Mouse (Mus musculus): ENCODE results near the gene Irs1.

Gene Irs1

DNA sequence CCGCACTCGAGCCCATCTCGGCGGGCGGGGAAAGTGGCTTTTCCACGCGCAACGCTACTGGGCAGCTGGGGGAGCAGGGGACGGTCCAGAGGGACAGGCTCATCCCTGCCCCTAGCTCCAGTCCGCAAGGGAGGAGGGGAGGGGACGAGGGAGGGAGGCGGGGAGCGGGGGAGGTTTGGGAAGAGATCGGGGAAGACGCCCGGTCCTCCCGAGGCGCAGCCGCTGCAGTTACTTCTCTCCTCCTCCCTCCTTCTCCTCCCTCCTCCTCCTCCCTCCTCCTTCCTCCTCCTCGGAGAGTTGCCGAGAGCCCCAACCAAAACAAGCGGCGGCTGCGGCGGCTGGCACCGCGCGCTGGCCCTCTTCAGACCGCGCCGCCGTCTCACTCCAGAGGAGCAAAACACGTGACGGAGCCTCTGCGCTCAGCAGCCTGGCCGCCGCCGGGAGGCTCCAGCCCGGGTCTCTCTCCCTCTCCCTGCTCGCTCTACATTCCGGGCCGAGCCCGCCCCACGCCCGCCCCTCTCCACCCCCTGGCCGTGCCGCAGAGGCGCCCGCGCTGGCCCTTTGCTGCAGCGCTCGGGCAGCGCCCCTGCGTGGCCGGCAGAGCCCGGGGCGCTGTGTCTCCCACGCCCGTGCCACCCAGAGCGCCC lies at the start of gene Irs1:
Gene Irs1 (minus strand): TSS at position 266 of the 647 bp plus-strand sequence.
- DNase-seq, result peak; percentile 84 to 95

DNA sequence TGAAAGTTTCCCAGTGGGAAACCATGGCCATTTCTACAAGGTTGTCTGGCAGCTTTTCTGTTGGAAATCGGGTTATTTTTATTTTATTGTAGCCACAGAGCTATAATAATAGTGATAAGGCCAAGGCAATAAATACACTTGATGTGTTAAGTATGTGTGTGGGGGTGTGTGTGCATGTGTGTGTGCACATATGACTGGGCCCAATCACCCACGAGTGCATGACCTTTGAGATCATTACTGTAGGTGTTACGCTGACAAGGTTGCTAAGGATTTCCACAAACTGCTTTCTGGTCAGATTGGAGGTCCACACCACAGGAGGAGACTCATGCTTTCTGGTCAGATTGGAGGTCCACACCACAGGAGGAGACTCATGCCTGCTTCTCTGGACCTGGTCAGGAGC lies 43.3 kb upstream of the Irs1 start:
- DNase-seq, result no peak

DNA sequence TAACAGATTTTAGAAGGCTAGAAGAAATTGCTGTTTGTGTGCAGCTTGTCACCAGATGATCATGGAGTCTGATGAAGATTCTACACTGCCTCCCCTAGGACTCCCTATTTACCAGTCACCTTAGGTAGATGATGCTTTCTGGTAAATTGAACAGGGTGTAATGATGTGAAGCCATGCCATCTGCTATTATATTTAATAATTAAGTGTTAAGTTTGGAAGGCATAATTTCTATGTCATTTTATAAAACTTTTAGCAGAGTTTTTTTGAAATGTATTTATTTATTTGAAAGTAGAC lies 38.7 kb upstream of the Irs1 start:
- DNase-seq, result no peak

DNA sequence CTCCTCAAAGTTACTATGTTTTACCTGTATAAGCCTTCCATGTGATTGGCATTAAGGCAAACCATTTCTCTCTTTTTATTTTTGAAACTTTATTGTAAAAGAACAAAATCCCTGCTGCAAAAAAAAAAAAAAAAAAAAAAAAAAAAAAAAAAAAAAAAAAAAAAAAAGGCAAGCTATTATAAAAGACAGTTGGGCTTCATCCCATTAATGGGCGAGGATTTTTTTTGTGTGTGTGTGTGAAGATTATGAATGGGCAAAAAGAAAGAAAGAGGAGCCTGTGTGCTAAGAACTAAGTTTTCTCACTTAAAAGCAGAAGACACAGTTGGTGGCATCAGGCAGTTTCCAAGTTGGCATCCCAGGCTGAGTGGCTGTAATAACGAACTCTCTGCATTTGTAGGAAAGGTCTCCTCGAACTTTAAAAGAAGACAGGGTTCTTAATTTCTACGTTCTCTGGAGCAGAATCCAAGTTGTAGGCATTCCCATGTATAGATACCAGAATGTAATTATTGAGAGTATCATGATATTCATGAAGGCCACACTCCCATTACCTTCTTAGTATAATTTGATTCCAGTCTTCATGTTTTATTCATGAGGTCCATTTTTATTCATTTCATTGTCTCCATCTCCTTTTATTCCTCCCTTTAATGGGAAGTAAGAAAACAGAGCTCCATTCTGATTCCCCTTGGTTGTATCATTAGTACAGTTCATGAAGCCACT lies 38.2 kb upstream of the Irs1 start:
- DNase-seq, result no peak

DNA sequence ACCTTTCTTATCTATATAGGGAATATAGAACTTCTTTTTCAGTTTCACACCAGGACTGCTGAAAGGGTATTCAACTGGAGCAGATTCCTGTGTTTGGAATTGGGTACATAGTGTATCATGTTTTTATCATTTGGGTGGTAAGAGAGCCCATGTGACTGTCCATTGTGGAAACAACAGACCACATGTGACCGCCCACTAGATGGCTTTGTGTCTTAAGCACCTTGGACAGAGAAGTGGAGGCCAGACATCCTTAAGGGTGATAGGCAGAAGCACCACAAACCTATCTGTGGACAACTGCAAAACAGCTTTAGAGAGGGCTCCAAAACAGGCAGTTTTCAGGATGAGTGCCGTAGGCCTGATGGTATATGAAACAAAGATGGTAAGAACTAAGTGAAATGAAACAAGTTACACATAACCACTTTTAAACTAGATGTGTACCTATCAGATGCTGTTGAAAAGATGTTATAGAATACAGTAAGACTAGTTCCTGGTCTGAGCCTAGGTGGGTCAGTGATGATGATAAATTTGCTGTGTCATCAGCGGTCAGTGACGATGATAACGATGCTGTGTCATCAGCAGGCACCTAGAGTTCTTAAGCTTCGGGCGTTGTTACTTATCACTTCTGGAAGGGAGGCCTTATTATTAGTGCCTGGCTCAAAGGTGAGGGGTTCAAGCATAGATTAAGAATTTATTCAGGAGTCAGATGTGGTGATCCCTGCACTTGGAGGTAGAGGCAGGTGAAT lies 37.0 kb upstream of the Irs1 start:
- no peak for DNase-seq

DNA sequence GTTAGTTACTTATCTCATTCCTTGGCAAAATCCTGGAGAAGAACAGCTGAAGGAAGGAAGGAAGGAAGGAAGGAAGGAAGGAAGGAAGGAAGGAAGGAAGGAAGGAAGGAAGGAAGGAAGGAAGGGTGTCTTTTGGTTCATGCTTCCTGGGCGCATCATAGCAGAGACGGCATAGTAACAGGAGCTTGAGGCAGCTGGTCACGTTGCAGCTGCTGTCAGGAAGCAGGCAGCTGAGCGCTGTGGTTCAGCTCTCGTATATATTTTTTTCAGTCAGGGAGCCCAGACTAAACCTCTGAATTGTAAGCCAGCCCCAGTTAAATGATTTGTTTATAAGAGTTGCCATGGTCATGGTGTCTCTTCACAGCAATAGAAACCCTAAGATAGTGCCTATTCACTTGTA lies 34.9 kb upstream of the Irs1 start:
- DNase-seq, result no peak

DNA sequence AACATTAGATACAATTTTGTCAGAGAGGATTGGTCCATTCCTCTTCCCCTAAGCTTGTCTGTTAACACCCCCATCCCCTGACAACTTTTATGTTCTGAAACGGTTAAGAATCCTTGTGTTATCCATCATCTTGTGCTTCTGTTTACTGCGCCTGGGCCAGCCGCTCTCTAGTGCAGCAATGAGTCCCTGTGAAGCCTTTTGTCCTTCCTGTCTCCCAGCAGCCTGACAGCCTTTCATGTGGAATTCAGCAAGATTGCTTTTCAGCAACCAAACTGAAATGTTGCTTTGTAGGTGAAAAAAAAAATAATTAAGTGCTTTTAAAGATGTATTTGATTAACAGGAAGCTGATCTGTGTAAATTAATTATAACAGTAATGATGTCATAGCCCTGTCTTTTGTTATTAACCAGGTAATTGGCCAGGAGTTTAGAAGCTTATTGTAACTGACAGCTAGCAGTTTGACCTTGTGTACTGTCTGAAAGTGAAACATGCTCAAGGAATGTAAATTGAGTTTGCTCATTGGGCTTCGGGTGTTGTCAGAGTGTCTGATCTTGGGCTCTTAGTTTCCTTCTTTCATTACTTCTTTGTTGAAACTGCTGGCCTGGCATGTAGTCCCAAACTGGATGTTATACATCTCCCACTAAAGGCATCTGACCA lies 33.0 kb upstream of the Irs1 start:
- DNase-seq, result no peak

DNA sequence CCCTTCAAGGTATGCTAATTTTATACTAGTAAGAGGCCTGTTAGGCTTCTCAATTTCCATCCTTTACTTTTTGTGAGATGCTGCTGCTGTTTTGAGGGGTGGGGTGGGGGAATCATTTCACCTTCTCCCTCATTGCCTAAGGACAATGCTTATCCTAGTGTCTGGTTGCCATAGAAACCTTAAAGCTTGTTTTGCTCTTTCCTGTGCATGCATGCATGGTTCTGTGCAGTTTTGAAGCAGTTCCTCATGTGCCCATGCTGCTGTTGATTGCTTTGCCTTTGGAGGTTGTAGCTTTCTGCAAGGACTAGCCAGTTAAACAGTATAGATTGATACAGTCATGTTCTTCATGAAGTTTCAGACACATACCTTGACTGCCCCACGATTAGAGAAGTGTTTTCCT lies 30.2 kb upstream of the Irs1 start:
- no peak for DNase-seq

DNA sequence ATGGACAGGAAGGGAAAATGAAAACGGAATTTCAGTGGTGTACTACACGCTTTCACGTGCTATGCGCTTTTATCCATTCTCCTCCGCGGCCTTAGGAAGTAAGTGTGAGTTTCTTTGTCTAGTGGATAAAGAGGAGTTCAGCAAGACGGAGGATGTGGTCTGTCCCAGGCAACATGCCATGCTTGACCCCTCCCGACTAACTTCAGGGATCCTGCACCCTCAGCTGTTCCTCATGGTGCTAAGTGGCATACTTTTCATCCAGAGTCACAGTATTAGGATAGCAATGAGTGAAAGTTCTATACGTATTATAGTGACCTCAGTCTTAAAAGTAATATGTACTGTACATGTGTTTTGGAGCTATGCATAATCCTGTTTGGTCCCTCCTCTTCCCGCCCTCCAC lies 29.6 kb upstream of the Irs1 start:
- no peak for DNase-seq

DNA sequence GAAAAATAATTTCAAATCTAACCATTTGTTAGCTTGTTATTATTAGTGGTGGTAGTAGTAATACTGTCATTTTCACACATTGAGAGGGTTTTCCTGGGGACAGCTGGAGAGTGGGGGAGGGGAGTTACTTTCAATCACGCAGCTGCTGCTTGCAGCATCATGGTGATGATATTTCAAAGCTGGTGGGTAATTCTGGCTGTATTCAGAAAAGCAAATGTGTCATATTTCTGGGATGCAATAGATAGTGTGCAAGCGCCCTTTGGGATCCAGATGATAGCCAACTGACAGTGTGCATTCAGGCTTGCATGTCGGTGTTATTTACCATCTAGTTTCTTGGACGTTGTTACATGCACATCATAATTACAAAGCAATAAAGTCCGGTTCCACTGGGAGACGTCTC lies 29.2 kb upstream of the Irs1 start:
- no peak for DNase-seq

DNA sequence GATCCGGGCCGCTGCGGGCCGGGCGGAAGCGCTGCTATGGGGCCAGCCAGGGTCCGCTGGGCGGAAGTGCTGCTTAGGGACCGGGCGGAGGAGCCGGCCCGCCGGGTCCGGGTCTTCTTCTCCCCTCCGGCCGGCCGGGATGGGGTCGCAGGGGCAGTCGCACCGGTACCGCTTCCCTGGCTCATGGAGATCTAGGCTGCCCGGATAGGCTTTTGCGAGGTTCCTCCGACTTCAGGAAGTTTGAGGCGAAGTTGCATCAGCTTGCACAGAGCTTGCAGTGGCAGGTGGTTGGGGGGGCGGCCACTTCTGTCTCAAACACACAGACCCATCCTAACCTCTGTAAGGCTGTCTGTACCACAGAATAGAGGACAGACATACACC lies 25.5 kb upstream of the Irs1 start:
- DNase-seq, result no peak

DNA sequence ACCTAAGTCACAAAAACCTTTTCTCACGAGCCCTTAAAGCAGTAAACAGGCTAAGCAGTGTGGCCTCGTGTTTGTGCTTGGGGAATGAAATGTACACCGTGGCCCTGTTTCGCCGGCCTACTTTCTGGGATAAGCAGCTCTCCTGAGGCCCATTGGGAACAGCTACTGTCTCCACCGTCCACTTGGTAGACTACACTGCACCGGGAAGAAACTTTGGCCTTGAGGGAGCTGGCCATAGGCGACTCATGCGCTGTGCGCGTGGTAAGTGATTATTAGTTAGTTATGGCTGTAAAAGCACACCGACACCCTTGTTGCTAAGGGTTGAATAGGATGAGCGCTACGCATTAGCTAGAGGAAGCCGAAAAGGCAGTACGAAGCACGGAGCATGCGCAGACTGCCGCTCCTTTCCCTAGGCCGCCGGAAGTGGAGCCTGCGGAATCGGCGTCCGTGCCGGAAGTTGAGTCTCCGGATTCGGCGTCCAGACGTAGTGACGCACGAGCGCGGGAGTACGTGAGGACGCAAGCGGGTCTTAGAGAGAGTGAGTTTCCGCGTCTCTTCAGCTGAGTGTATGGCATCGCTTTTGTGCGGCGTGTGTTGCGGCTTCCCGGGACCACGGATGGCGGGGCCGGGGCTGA lies 25.0 kb upstream of the Irs1 start, which contains the start of gene Rhbdd1:
Gene Rhbdd1 (plus strand): TSS at position 342 of the 635 bp plus-strand sequence.
- peak; percentile 98 to 99 for DNase-seq

DNA sequence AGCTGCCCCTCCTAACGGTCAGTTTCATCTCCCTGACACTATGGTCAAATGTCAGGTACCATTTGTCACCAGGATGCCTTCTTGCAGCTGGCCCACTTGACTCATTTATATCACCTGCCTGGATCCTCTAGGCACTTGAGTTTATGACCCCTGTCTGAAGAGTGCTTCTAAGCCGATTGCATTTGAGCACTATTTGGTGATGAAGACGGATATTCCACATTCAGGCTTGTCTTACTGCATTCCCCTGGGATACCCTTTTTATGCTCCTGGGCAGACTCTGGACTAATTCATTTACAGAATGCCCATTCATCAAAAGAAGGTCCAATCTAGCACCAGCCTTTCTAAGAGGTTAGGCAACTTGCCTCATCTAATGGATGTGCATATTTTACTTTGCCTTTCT lies 13.3 kb upstream of the Irs1 start:
- DNase-seq, result no peak

DNA sequence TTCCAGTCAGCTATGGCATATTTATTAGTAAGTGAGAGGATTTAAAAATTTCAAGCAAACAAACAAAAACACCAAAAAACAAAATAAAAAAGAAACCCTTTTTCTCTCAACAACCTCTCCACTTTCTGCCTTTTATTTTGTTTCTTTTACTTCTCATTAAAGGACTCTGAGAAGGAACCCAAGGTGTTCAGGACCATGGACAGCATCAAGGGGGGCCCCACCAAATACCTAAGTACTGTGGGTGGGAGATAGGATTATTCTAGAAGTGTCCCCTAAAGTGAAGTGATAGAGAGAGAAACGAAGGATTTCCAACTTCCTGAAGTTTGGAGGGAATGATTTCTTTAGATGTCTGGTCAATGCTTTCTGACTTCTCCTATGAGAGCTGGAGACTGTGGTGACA lies 7.4 kb upstream of the Irs1 start:
- no peak for DNase-seq

DNA sequence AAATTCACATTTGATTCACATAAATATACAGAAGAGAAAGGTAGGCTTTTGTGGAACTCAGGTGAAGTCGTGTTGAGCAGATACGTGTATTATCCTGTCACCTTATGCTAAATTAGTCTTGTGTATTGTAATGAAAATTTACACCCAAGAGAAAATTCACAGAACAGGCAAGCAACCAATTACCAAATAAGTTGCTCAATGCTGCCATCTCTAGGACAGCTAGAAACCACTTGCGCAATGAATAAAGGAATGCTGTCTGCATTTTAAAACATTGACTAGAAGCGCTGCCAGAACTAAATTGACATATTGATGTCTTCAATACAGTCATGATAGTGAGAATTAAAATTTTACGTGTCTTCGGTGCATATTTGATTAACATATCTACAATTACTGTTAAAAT lies 2.9 kb upstream of the Irs1 start:
- peak in 1 of 2 experiments; percentile 56 for DNase-seq

DNA sequence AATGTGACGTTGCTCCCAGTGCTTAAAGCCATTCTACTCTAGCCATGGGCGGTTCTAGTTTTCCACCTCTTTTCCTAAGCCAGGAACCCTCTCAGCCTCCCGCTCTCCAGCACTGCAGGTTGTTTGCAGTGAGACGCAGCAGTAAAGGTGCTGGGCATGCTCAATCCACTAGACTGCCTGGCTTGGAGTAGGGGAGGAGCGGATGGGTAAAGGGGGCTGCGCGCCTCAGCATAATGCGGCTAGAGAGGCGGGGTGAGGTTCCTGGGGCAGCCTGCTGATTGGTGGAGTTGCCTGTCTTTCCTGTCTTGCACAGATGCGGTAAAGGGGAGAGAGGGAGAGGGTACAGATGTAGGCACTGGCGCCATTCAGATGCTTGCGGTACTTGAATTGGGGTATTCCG lies 1.6 kb upstream of the Irs1 start:
- peak; percentile 63 to 76 for DNase-seq

DNA sequence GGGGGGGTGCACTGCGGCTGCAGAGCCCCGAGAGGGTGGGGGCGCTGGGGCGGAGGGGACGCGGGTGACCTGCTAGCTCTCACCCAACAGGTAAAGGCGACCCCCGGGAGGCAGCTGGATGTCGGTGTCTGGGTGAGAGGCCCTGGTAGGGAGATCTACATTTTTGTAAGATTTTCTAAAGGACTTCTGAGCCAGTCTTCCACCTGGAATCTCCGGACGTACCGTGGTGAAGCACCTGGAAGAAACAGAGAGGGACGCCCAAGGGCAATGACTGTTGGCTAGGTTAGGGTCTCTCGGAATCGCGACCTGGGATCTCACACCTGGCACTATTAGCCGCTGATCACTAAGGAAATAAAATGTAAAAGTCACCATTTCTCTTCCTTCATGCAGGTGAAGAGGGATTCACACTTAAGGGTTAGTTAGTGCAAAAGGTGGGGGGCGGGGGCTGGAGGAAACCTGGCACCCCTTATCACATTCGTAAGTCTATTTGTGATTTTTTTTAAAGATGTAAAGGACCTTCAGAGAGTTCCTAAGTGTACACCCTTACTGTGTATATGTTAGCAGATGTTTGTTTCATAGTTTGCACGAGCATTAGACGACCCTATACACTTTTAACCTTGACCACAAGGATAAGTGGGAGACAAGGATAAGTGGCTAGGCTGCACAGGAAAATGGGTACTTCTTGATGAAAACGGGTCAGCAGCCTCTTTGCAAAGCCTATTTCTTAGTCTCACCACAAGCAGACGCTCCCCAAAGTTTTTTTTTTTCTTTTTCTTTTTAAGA lies 905 bp upstream of the Irs1 start:
- no peak for DNase-seq

DNA sequence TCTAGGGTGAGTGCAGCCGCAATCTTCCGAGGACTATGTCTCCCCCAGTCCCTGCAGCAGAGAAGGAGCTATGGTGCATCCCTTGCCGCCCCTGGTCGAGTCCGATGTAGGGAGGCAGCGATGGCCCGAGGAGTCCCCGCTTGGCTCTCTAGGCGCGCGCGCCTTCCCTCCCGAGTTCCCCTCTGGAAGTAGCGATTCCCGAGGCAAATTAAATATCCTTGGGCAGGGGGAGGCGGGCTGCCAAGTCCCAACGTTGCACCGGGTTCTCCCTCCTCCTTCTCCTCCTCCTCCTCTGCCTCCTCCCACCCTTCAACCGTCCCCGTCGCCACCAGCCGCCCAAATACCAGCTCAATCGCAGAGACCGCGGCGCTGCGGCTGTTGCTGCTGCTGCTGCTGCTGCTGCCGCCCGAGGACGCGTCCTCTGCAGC lies 479 bp downstream of the Irs1 start:
- peak; percentile 81 to 89 for DNase-seq

DNA sequence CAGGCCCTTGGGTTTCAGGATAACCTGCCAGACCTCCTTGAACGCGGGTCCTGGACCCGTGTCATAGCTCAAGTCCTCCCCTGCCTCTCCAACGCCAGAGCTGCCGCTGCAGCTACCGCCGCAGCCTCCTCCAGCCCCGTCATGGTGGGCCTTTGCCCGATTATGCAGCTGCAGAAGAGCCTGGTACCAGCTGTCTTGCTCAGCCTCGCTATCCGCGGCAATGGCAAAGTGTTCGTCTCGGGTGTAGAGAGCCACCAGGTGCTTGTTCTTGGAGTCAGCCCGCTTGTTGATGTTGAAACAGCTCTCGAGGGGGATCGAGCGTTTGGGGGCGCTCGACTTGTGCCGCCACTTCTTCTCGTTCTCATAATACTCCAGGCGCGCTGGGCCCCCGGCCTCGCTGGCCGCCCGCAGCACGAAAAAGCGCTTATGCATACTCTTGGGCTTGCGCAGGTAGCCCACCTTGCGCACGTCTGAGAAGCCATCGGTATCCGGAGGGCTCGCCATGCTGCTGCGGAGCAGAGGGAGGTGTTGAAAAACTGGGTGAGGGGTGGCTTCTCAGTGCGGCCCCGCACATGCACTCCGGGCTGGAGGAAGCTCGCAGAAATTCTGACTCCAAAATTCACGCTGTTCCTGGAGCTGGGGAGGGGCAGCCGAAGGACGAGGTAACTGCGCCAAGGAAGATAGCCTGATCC lies 1.1 kb downstream of the Irs1 start:
- DNase-seq, result peak; percentile 39 to 70

DNA sequence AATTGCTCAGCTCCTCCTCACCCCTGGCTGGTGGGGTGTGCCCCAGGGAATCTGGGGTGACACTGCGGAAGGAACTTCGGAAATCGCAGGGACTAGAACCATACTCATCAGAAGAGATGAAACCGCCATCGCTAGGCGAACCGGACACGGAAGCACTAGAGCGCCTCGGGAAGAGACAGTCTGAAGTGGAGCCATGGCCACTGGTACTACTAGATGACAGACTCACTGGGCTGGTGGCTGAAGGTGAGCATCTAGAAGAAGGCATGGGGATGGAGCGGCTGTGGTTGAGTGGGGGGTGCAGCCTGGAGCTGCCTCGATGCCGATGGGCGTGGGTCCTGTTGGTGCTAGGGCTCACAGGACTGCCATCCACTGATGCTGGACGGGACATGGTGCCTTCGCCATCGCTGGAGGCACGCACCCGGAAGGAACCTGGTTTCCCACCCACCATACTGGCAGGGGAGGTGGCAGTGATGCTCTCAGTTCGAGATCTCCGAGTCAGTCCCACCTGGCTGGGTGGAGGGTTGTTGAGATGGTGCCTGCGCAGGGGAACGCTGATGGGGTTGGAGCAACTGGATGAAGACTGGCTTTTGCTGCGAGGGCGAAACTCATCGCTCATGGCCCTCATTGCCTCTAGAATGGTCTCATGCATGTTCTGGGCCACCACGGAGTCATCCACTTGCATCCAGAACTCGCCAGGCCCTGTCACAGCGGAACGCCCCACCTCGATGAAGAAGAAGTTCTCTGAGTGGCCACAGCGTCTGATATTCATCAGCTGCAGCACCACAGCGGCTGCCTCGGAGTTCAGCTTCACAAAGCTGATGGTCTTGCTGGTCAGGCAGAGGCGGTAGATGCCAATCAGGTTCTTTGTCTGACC lies 1.9 kb downstream of the Irs1 start:
- peak in 1 of 2 experiments; percentile 45 for DNase-seq

Measured in kidney, postnatal 25 days (tissue).